Mouse (Mus musculus): ENCODE results near the gene Bag5.

- TF ChIP-seq POLR2A (IDR thresholded peaks at IDR 0.05; ENCODE audit: low read depth, low read length) (no peak), CTCF (IDR thresholded peaks at IDR 0.05; ENCODE audit: extremely low read depth, insufficient read depth, insufficient read length, insufficient replicate concordance) (no peak)
Observed at GRCm38 (mm10) chr12:111755231-111755630, 42.2 kb upstream of the Bag5 start.

All from spleen, adult 2 months (tissue).